Comparison of ENCODE assay signal across 8 mouse cellular contexts in the genomic region with DNA sequence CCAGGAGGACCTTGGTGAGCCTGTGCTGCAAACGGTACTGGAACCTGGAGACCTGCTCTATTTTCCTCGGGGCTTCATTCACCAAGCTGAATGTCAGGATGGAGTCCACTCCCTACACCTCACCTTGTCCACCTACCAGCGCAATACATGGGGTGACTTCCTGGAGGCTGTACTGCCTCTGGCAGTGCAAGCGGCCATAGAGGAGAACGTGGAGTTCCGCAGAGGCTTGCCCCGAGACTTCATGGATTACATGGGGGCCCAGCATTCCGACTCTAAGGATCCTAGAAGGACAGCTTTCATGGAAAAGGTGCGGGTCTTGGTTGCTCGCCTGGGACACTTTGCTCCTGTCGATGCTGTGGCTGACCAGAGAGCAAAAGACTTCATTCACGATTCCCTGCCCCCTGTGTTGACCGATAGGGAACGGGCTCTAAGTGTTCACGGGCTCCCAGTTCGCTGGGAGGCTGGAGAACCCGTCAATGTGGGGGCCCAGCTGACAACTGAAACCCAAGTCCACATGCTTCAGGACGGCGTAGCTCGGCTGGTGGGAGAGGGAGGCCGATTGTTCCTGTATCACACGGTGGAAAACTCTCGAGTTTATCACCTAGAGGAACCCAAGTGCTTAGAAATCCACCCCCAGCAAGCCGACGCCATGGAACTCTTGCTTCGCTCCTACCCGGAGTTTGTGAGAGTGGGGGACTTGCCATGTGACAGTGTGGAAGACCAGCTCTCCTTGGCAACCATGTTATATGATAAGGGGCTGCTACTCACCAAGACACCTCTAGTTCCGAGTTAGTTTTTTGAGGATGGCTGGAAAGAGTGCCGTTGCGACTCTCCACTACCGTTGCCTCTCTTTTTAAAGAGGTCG. TPM values are rescaled to one million over a fixed set of nuclear protein-coding genes. Genes with fewer than 3 reads are reported as not detected.
A peak's percentile ranks its signal among the peaks of the same experiment; 100 is the strongest.
DNase-seq lines count a peak whose midpoint lies in the region; ATAC-seq and TF ChIP-seq lines count a peak whose summit lies in the region.
"Had no signal": no experiment of that assay in that cellular context is flagged by ENCODE, and none has a peak within 500 bp of the region (broad histone marks: within the 10 kb centered on the region; RNA-seq: fewer than 3 reads in every experiment).

No protein-coding gene starts in this region.

- H3K9ac ChIP-seq in lung, postnatal 0 days (replicated peaks; ENCODE audit: low read depth): no peak overlapping the region
- H3K9ac ChIP-seq in forebrain, embryonic 13.5 days: peak overlapping the region; percentile 92
- peak overlapping the region; percentile 90 for H3K9ac ChIP-seq in liver, embryonic 11.5 days (ENCODE audit: low read depth, low read length)
- peak overlapping the region; percentile 87 for H3K9ac ChIP-seq in stomach, embryonic 16.5 days (ENCODE audit: low read length)

- H3K27me3 ChIP-seq in lung, postnatal 0 days (replicated peaks; ENCODE audit: insufficient read depth, low read length): no peaks in the 10 kb centered on the region
- H3K27me3 ChIP-seq in forebrain, embryonic 13.5 days: no peaks in the 10 kb centered on the region
- no peaks in the 10 kb centered on the region for H3K27me3 ChIP-seq in liver, embryonic 11.5 days (replicated peaks; ENCODE audit: control insufficient read depth, insufficient read depth, low read length)
- no peaks in the 10 kb centered on the region for H3K27me3 ChIP-seq in stomach, embryonic 16.5 days (ENCODE audit: control insufficient read depth, insufficient read depth, low read length)

- no peak for TF ChIP-seq CTCF in lung, postnatal 0 days (IDR thresholded peaks at IDR 0.05)

- no peaks in the 10 kb centered on the region for H3K9me3 ChIP-seq in lung, postnatal 0 days (ENCODE audit: low read length)
- no peaks in the 10 kb centered on the region for H3K9me3 ChIP-seq in forebrain, embryonic 13.5 days (replicated peaks)
- no peaks in the 10 kb centered on the region for H3K9me3 ChIP-seq in liver, embryonic 11.5 days (ENCODE audit: control insufficient read depth, low read length)
- H3K9me3 ChIP-seq in stomach, embryonic 16.5 days (replicated peaks; ENCODE audit: control insufficient read depth, low read length): no peaks in the 10 kb centered on the region; the same call in 1 of the 2 replicates

- no peak for DNase-seq in lung, postnatal 0 days (ENCODE audit: low spot score)
- no peak for DNase-seq in lung, adult 18-20 months
- no peak for DNase-seq in liver, embryonic 11.5 days (ENCODE audit: low spot score)
- no peak for DNase-seq in B cell, adult 2 months
- no peak for DNase-seq in layer of hippocampus, postnatal 25 days (ENCODE audit: extremely low spot score in 1 of 2, low spot score in 1 of 2)

- 44% methylated on average over 32 of the region's 32 CpGs for WGBS in lung, postnatal 0 days
- WGBS in forebrain, embryonic 13.5 days: 70% methylated on average over 32 of the region's 32 CpGs
- WGBS in liver, embryonic 11.5 days: 37% methylated on average over 32 of the region's 32 CpGs
- WGBS in stomach, embryonic 16.5 days: 55% methylated on average over 32 of the region's 32 CpGs

- H3K4me2 ChIP-seq in lung, postnatal 0 days (replicated peaks; ENCODE audit: low read depth, low read length): peak overlapping the region; percentile 98
- peak overlapping the region; percentile 91 for H3K4me2 ChIP-seq in forebrain, embryonic 13.5 days
- H3K4me2 ChIP-seq in liver, embryonic 11.5 days: peak overlapping the region; percentile 95
- H3K4me2 ChIP-seq in stomach, embryonic 16.5 days (ENCODE audit: low read depth, low read length): peak overlapping the region; percentile 97

- H3K27ac ChIP-seq in lung, postnatal 0 days (ENCODE audit: low read length): no peak overlapping the region
- no peak overlapping the region for H3K27ac ChIP-seq in forebrain, embryonic 13.5 days
- no peak overlapping the region for H3K27ac ChIP-seq in liver, embryonic 11.5 days (ENCODE audit: low read depth, low read length)
- no peak overlapping the region for H3K27ac ChIP-seq in stomach, embryonic 16.5 days (ENCODE audit: low read length)

- H3K4me1 ChIP-seq in lung, postnatal 0 days (ENCODE audit: insufficient read depth, low read depth, low read length): 0 out of 2 replicates have a peak, but pooled peaks cover 5% of the 10 kb centered on the region
- H3K4me1 ChIP-seq in forebrain, embryonic 13.5 days: peaks cover 33% of the 10 kb centered on the region
- peaks cover 35% of the 10 kb centered on the region for H3K4me1 ChIP-seq in liver, embryonic 11.5 days (replicated peaks; ENCODE audit: control insufficient read depth, insufficient read depth, low read length)
- peaks cover 24% of the 10 kb centered on the region for H3K4me1 ChIP-seq in stomach, embryonic 16.5 days (ENCODE audit: control insufficient read depth, insufficient read depth, low read length)

- ATAC-seq in lung, postnatal 0 days: no peak
- ATAC-seq in forebrain, embryonic 13.5 days: no peak
- ATAC-seq in liver, embryonic 11.5 days (replicated peaks; ENCODE audit: low FRiP score): no peak; the same call in 1 of the 2 replicates
- ATAC-seq in stomach, embryonic 16.5 days (ENCODE audit: insufficient read depth, low FRiP score): no peak

- peak overlapping the region; percentile 78 for H3K4me3 ChIP-seq in lung, postnatal 0 days (ENCODE audit: low read depth, low read length)
- peak overlapping the region; percentile 91 for H3K4me3 ChIP-seq in forebrain, embryonic 13.5 days
- peak overlapping the region; percentile 93 for H3K4me3 ChIP-seq in liver, embryonic 11.5 days (ENCODE audit: low read depth, low read length)
- peak overlapping the region; percentile 88 for H3K4me3 ChIP-seq in stomach, embryonic 16.5 days (replicated peaks; ENCODE audit: low read length)

- H3K36me3 ChIP-seq in lung, postnatal 0 days (ENCODE audit: insufficient read depth, low read length): no peaks in the 10 kb centered on the region
- peaks cover 28% of the 10 kb centered on the region for H3K36me3 ChIP-seq in forebrain, embryonic 13.5 days (ENCODE audit: poor library complexity, severe bottlenecking)
- H3K36me3 ChIP-seq in liver, embryonic 11.5 days (ENCODE audit: control insufficient read depth, insufficient read depth, low read length): peaks cover 8% of the 10 kb centered on the region; the same call in 1 of the 2 replicates
- H3K36me3 ChIP-seq in stomach, embryonic 16.5 days (ENCODE audit: control insufficient read depth, insufficient read depth, low read length): 0 out of 2 replicates have a peak, but pooled peaks cover 9% of the 10 kb centered on the region

- no peak for TF ChIP-seq EP300 in lung, postnatal 0 days (IDR thresholded peaks at IDR 0.05)

RNA-seq across cellular contexts. Expression of a gene that starts 1.5 kb away (rescaled TPM):
- 11.7 and 11.9 TPM in 2 replicates for polyA plus RNA-seq in lung, postnatal 0 days (2015; fragmentation: Nextera tagmentation; extraction: Ambion mirVana)
- polyA plus RNA-seq in forebrain, embryonic 13.5 days (2015; fragmentation: Nextera tagmentation; extraction: Ambion mirVana): 8.6 and 9.4 TPM in 2 replicates
- polyA plus RNA-seq in liver, embryonic 11.5 days (2014; fragmentation: Nextera tagmentation; extraction: Ambion mirVana): 24.7 and 25.2 TPM in 2 replicates
- polyA plus RNA-seq in stomach, embryonic 16.5 days (2015; fragmentation: Nextera tagmentation; extraction: Ambion mirVana): 4.8 and 5.8 TPM in 2 replicates
- 10 to 100 TPM; 14.7 TPM for total RNA-seq in layer of hippocampus, postnatal 25 days (2021)

RNA-seq across cellular contexts. Expression of a gene that starts 30.2 kb away (rescaled TPM):
- 52.6 and 57.8 TPM in 2 replicates for polyA plus RNA-seq in lung, postnatal 0 days (2015; fragmentation: Nextera tagmentation; extraction: Ambion mirVana)
- polyA plus RNA-seq in forebrain, embryonic 13.5 days (2015; fragmentation: Nextera tagmentation; extraction: Ambion mirVana): 23.2 and 26.2 TPM in 2 replicates
- polyA plus RNA-seq in liver, embryonic 11.5 days (2014; fragmentation: Nextera tagmentation; extraction: Ambion mirVana): 25.2 and 26.8 TPM in 2 replicates
- polyA plus RNA-seq in stomach, embryonic 16.5 days (2015; fragmentation: Nextera tagmentation; extraction: Ambion mirVana): 37.6 and 41.3 TPM in 2 replicates
- 10 to 100 TPM; 29.7 to 36.8 TPM for total RNA-seq in layer of hippocampus, postnatal 25 days (2021)

RNA-seq across cellular contexts. Expression of a gene that starts 32.7 kb away (rescaled TPM):
- polyA plus RNA-seq in lung, postnatal 0 days (2015; fragmentation: Nextera tagmentation; extraction: Ambion mirVana): not detected in 2 replicates
- polyA plus RNA-seq in forebrain, embryonic 13.5 days (2015; fragmentation: Nextera tagmentation; extraction: Ambion mirVana): 0.05 TPM in 1 of 2 replicates, not detected in the other
- polyA plus RNA-seq in liver, embryonic 11.5 days (2014; fragmentation: Nextera tagmentation; extraction: Ambion mirVana): not detected in 2 replicates
- polyA plus RNA-seq in stomach, embryonic 16.5 days (2015; fragmentation: Nextera tagmentation; extraction: Ambion mirVana): 0.05 and 0.10 TPM in 2 replicates
- not detected for total RNA-seq in layer of hippocampus, postnatal 25 days (2021)
- polyA plus RNA-seq: brain, embryonic 14.5 days had no signal

RNA-seq across cellular contexts. Expression of a gene that starts 35.7 kb away (rescaled TPM):
- 79.7 and 99.8 TPM in 2 replicates for polyA plus RNA-seq in lung, postnatal 0 days (2015; fragmentation: Nextera tagmentation; extraction: Ambion mirVana)
- polyA plus RNA-seq in forebrain, embryonic 13.5 days (2015; fragmentation: Nextera tagmentation; extraction: Ambion mirVana): 9.9 and 11.1 TPM in 2 replicates
- 22.5 and 22.6 TPM in 2 replicates for polyA plus RNA-seq in liver, embryonic 11.5 days (2014; fragmentation: Nextera tagmentation; extraction: Ambion mirVana)
- 23.7 and 24.9 TPM in 2 replicates for polyA plus RNA-seq in stomach, embryonic 16.5 days (2015; fragmentation: Nextera tagmentation; extraction: Ambion mirVana)
- 10 to 100 TPM; 14.9 to 16.2 TPM for total RNA-seq in layer of hippocampus, postnatal 25 days (2021)

RNA-seq across cellular contexts. Expression of a gene that starts 57.3 kb away (rescaled TPM):
- 164 and 195 TPM in 2 replicates for polyA plus RNA-seq in lung, postnatal 0 days (2015; fragmentation: Nextera tagmentation; extraction: Ambion mirVana)
- 54.0 and 56.5 TPM in 2 replicates for polyA plus RNA-seq in forebrain, embryonic 13.5 days (2015; fragmentation: Nextera tagmentation; extraction: Ambion mirVana)
- 42.9 and 44.2 TPM in 2 replicates for polyA plus RNA-seq in liver, embryonic 11.5 days (2014; fragmentation: Nextera tagmentation; extraction: Ambion mirVana)
- polyA plus RNA-seq in stomach, embryonic 16.5 days (2015; fragmentation: Nextera tagmentation; extraction: Ambion mirVana): 37.4 and 48.4 TPM in 2 replicates
- total RNA-seq in layer of hippocampus, postnatal 25 days (2021): 10 to 100 TPM; 25.6 to 30.9 TPM
